Mouse (Mus musculus) hindbrain, postnatal 0 days (tissue): ENCODE data around the gene Apoc4. TPM values are rescaled to one million over a fixed set of nuclear protein-coding genes. Genes with fewer than 3 reads are reported as not detected.

Source experiments
- ATAC-seq: fragments of 200-750 bp; cut with Nextera tagmentation; 2 replicates; pipeline ENCODE4 v1.8.0; 2017; ENCODE audit warnings: mild to moderate bottlenecking, moderate TSS enrichment, moderate library complexity
- DNase-seq: peaks from one replicate; pipeline ENCODE4 v3.0.0-alpha.2; 2015; ENCODE audit warnings: low spot score
- H3K27ac ChIP-seq: fragments of 300-500 bp; sonication (generic); 2 replicates; pipeline ENCODE4 v1.5.1; 2014; ENCODE audit warnings: mild to moderate bottlenecking
- H3K27me3 ChIP-seq: fragments of 300-500 bp; sonication (generic); 2 replicates; pipeline ENCODE4 v1.6.1; 2014; ENCODE audit warnings: low read length, mixed read lengths; ENCODE audit not compliant: insufficient read depth
- H3K36me3 ChIP-seq: fragments of 300-500 bp; sonication (generic); 2 replicates; pipeline ENCODE4 v1.6.1; 2014; ENCODE audit warnings: low read length, mixed read lengths; ENCODE audit not compliant: insufficient read depth
- H3K4me1 ChIP-seq: fragments of 300-500 bp; sonication (generic); 2 replicates; pipeline ENCODE4 v1.6.1; 2014; ENCODE audit warnings: antibody characterized with exemption, low read length, mixed read lengths; ENCODE audit not compliant: insufficient read depth
- H3K4me2 ChIP-seq: fragments of 300-500 bp; sonication (generic); 2 replicates; pipeline ENCODE4 v1.6.1; 2014; ENCODE audit warnings: low read depth, mild to moderate bottlenecking, low read length, moderate library complexity, mixed read lengths
- H3K4me3 ChIP-seq: fragments of 300-500 bp; sonication (generic); 2 replicates; pipeline ENCODE4 v1.5.1; 2014; ENCODE audit warnings: low read length
- H3K9ac ChIP-seq: fragments of 300-500 bp; sonication (generic); replicated peaks from 2 replicates; pipeline ENCODE4 v1.6.1; 2014; ENCODE audit warnings: mild to moderate bottlenecking, low read length, moderate library complexity, mixed read lengths
- H3K9me3 ChIP-seq: fragments of 300-500 bp; sonication (generic); 2 replicates; pipeline ENCODE4 v1.6.1; 2016; ENCODE audit warnings: low read length, mixed read lengths
- CTCF ChIP-seq: IDR thresholded peaks from 2 replicates; pipeline ENCODE4 v1.5.1; 2016; ENCODE audit warnings: antibody characterized with exemption, control low read depth, low read depth
- WGBS: fragments of 180-500 bp; shearing (Covaris S2); extraction: QIAGEN DNeasy Blood & Tissue Kit; methylation state at CpG from one replicate; pipeline ENCODE4 v1.1.7; 2014; 5-methylcytosine and 5-hydroxymethylcytosine counted together
- polyA plus RNA-seq: library from polyadenylated mRNA; unstranded; fragments of >200 nt; fragmentation: Nextera tagmentation; extraction: Ambion mirVana; gene quantifications from 2 replicates; pipeline ENCODE4 v1.2.1, GENCODE M21; 2015
- total RNA-seq: library from RNA; depleted of rRNA; stranded (reverse); fragments of >200 nt; gene quantifications from 2 replicates; pipeline ENCODE4 v1.2.3, GENCODE M21; 2014

Gene Apoc4
- total and polyA plus RNA-seq, 2 experiments from 2014 or later: not detected

DNA sequence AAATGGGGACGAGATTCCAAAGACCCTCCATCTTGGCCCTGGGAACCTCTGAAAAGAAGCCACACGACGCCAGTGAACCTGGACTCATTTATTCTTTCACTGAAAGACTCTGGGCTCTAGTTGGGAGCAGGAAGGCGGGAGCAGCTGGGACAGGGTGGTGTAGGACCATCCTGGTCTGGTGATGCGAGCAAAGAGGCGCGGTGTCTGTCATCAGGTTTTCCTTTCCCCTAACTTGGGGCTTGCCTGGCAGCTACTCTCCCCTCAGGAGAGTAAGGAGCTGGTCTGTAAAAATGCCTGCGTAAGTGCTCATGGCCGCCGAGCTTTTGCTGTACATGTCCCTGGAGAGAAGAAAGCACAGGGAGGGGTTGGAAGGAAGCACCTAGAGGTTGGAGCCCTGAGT lies 9.8 kb downstream of the Apoc4 start:
- Histone ChIP-seq H3K27ac (no peak overlapping the region), H3K4me2 (no peak overlapping the region), H3K36me3 (no peaks in the 10 kb centered on the region), H3K9ac (no peak overlapping the region), H3K9me3 (no peaks in the 10 kb centered on the region), H3K4me1 (no peaks in the 10 kb centered on the region), H3K4me3 (no peak overlapping the region), H3K27me3 (no peaks in the 10 kb centered on the region)
- TF ChIP-seq CTCF: no peak
- DNase-seq (no peak), ATAC-seq (no peak)
- WGBS: 71% methylated on average over 10 of the region's 10 CpGs

DNA sequence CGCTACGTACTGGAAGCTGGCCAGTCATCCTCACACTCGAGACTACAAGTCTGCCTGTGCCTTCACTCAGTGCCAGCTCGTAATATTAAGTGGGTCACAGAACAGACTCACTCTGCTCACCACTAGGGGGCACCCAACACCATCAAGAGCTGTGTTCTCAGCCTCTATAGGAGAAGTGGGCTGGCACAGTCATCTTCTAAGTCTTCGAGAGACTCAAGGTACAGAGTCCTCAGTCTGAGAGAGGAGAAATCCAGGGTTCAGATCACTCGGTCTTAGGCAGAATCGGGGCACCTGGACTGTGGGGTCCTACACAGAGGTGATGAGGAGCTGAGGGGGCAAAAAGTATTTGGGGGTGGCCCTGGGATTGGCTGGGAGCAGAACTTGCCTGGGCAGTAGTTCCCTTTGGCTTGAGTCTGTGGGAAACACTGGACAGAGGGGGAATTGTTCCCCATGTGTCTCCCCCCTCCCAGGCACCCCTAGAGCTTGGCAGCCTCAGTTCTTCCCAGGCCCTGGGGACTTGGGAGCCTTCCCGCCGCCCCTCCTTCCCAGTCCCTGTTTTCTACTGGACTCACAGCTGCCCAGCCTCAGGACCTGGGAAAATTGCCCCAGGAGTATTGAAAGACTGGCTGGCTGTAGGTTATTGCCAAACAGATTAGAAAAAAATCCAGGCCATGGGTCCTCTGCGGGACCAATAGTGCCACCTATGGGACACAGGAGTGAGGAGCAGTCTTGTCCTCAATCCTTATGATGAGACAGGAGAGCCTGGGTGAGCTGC lies 12.1 kb downstream of the Apoc4 start:
- ATAC-seq (peak; percentile 85), DNase-seq (peak; percentile 97)
- Histone ChIP-seq H3K4me1 (no peaks in the 10 kb centered on the region; the same call in 1 of the 2 replicates), H3K9me3 (no peaks in the 10 kb centered on the region), H3K27ac (peak overlapping the region; percentile 86), H3K9ac (peak overlapping the region; percentile 17; the same call in 1 of the 2 replicates), H3K4me3 (no peak overlapping the region), H3K27me3 (no peaks in the 10 kb centered on the region), H3K36me3 (no peaks in the 10 kb centered on the region), H3K4me2 (peak overlapping the region; percentile 31; the same call in 1 of the 2 replicates)
- peak; percentile 99 for TF ChIP-seq CTCF
- 9% methylated on average over 10 of the region's 10 CpGs for WGBS

DNA sequence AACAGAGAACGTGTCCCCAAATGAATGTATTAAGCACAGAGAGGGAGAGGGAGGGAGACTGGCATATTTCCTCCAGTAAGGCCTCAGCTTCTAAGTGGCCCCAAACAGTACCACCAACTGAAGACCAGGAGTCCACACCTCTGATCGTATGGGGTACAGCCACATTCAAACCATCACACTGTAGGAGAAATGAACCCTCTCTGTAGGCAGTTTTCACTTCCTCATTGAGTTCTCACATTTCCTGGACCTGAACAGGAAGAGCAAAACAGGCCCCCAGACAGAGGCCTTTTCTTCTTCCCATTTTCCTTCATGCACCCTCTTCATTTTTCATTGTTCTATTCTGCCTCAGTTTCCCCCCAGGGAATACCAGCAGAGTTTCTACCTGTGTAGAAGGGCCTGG lies 13.8 kb downstream of the Apoc4 start:
- TF ChIP-seq CTCF: no peak
- Histone ChIP-seq H3K9ac (no peak overlapping the region), H3K4me3 (no peak overlapping the region), H3K9me3 (no peaks in the 10 kb centered on the region), H3K27ac (no peak overlapping the region), H3K4me2 (no peak overlapping the region), H3K27me3 (no peaks in the 10 kb centered on the region), H3K4me1 (peaks cover 7% of the 10 kb centered on the region), H3K36me3 (no peaks in the 10 kb centered on the region)
- WGBS: 83% methylated on average over 2 of the region's 2 CpGs
- no peak for ATAC-seq
- no peak for DNase-seq

- peak; percentile 42 for TF ChIP-seq CTCF
- no peaks in the 10 kb centered on the region for H3K9me3 ChIP-seq
- no peak overlapping the region for H3K4me2 ChIP-seq
- H3K4me1 ChIP-seq: peaks cover 7% of the 10 kb centered on the region
- no peaks in the 10 kb centered on the region; the same call in 1 of the 2 replicates for H3K36me3 ChIP-seq
- ATAC-seq: no peak
- H3K27ac ChIP-seq: no peak overlapping the region; the same call in 1 of the 2 replicates
- no peaks in the 10 kb centered on the region for H3K27me3 ChIP-seq
- 62% methylated on average over 3 of the region's 3 CpGs for WGBS
- no peak overlapping the region for H3K4me3 ChIP-seq
- DNase-seq: peak; percentile 30
- H3K9ac ChIP-seq: no peak overlapping the region
Measured at GRCm38 (mm10) chr7:19666750-19667149, 14.5 kb downstream of the Apoc4 start.

GRCm38 (mm10) chr7:19664955-19665841 lies 16.1 kb downstream of the Apoc4 start, which contains the start of gene Clptm1:
Clptm1 (minus strand) TSS chr7:19665033.
- peak; percentile 66 for TF ChIP-seq CTCF
- no peaks in the 10 kb centered on the region for H3K9me3 ChIP-seq
- WGBS: 0% methylated on average over 60 of the region's 63 CpGs
- DNase-seq: peak; percentile 99
- peak within 1 kb of the TSS; percentile 92 for H3K27ac ChIP-seq
- no peaks in the 10 kb centered on the region; the same call in 1 of the 2 replicates for H3K36me3 ChIP-seq
- peak within 1 kb of the TSS; percentile 98 for H3K9ac ChIP-seq
- peak within 1 kb of the TSS; percentile 78 for H3K4me2 ChIP-seq
- peaks cover 7% of the 10 kb centered on the region for H3K4me1 ChIP-seq
- no peaks in the 10 kb centered on the region for H3K27me3 ChIP-seq
- peak; percentile 85 for ATAC-seq
- peak within 1 kb of the TSS; percentile 100 for H3K4me3 ChIP-seq

DNA sequence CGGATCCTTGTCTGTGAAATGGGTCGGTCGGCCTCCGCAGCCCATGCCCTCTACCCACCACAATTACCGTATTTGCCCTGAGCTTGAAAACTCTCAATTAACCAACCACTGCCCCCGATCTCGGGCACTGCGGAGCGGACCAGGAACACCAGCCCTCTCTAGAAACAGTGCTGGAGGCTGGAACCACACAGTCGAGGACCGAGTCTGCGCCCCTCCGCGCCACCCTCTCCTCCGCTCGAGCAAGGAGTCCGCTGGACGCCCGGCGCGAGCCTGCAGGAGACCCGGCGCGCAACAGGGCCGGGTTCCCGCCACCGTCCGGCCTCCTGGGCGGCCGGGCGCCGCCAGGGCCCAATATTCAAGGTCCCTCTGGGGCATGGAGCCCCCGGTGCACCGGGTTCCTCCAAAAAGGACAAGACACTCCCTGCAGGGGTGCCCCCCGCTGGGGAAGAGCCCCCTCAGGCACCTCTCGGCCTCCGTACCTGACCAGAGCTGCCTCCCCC lies 16.8 kb downstream of the Apoc4 start:
- Histone ChIP-seq H3K27ac (peak overlapping the region; percentile 92), H3K27me3 (no peaks in the 10 kb centered on the region), H3K4me1 (peaks cover 7% of the 10 kb centered on the region), H3K4me2 (peak overlapping the region; percentile 78), H3K36me3 (no peaks in the 10 kb centered on the region; the same call in 1 of the 2 replicates), H3K4me3 (peak overlapping the region; percentile 100), H3K9me3 (no peaks in the 10 kb centered on the region), H3K9ac (peak overlapping the region; percentile 98)
- peak; percentile 39 for ATAC-seq
- WGBS: under 1% methylated on average over 35 of the region's 37 CpGs
- no peak for TF ChIP-seq CTCF
- DNase-seq: no peak
